Mouse (Mus musculus): ENCODE results near the gene Oma1.

Oma1 gene

DNA sequence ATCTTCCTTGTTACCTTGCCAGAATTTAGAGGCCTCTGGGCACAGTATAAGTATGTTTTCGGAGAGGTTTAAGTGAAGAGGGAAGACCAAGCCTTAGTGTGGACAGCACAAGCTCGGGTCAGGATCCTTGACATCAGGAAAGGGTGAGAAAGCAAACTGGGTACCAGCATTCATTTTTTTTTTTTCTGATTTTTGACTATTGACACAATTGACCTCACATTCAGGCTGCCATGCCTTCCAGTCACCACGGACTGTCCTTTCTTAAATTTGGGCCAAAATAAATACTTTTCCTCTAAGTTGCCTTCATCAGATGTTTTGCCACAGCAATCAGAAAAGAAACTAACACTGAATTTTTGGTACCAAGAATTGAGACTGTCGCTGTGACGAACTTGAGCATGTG is 68.6 kb downstream of the Oma1 start:
- DNase-seq, result no peak

DNA sequence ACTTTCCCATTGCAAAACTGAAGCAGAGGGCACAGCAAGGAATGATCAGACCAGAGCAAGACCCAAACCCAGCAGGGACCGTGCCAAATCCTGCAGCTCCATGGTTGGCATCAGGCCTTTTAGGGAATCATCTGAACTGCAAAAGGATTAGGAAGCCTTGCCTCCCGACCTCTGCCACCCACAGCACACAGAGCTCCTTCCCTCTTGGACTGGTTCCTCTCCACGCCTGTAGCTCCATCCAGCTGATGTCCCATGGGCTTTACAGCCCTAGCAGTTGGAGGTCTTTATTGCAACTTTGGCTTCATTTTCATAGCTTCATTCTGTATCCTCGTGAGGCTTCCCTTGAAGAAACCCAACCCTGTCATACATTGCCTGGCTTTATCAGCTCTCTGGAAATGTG is 71.4 kb downstream of the Oma1 start:
- DNase-seq, result no peak

DNA sequence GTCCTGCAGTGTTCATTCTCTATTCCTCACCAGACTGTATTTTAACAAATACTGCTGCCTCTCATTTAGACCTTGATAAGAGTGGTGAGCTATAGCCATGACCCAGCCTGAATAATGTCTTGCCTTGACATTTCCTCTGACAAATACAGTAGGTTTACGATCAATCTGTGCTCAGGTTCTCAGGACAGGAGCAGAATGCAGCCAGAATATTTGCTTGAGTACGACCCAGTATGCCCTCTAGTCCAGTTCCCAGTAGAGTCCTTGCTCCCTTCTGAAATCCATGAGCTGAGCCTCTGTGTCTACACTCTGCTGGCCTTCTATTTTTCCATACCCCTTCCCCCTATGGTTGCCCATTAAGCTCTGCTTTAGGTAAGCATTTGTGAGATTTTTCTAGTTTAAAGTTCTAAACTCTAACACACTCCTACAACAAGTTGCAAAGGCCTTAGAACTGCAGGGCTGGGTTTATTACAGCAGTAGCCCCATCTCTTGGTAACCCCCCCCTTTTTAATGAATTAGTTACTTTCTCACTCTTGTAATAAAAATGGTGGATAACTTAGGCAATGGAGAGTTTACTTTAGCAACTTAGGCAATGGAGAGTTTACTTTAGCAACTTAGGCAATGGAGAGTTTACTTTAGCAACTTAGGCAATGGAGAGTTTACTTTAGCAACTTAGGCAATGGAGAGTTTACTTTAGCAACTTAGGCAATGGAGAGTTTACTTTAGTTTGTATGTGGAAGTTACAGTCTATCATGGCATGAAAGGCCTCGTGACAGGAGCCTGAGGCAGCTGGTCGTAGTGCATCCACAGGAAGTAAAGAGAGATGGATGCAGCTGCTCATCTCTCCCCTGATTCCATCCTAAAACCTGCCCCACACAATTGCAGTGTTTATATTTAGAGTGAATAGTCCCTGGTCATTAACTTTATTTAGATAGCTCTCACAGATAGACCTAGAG is 72.5 kb downstream of the Oma1 start:
- no peak for DNase-seq

DNA sequence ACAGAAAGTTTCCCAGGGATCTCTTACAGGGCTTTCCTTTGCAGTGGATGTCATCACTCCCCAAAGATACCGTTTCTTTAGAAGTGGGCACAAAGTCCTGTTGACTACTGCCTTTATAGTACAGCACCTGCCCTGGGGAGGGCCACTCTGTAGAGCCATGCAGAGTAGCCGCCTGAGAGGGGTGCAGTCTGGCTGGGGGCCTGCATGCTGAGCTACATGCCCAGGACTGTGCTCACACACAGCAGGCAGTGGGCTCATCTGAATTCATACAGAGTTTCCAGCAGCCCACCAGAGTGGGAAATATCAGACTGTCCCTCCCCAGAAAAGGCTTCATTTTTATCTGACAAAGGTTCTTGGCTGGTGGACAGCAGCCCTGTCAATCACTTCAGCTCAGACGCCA is 73.7 kb downstream of the Oma1 start:
- DNase-seq, result no peak

DNA sequence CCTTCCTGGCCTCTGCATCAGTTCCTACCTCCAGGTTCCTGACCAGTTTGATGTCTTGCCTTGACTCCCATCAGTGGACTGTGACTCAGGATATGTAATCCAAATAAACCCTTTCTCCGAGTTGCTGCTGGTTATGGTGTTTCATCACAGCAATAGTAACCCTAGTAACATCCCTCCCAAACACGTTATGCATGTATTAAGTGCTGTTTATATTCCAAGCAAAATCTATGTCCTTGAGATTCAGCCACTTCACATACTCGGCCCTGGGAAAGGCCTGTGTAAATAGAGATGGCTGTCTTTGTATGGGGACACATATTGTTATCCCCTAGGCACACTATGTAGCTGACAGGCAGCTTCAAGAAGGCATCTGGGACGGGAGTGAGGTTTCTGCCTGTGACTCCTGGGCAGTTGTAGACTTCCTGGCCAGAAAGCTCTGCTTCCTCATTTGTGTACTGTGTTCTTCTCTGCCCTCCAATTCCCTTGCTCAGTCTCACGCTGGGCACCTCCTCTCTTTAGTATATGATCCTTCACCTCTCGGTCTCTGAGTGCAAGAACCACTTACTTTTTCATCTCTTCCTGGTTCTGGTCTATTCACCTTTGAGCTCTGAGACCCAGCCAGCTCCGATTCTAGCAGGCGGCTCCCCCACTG is 75.0 kb downstream of the Oma1 start:
- DNase-seq, result no peak

DNA sequence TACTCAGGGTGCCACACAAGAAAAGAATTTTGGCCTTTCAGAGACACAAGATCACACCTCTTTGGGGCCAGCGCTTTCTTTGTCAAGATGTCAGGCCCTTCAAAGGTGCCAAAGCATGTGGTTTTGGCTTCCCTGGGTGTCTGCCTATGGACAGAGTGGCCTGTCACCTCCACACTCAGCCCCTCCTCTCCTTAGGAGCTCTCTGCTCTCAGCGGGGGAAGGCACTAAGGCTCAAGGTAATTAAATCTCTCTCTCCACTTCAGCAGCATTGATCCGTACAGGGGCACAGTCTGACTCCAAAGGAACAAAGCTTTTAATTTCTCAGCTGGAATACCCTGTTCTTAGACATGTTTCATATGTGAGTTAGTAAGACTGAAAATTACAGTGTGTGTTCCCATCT is 76.0 kb downstream of the Oma1 start:
- DNase-seq, result no peak

DNA sequence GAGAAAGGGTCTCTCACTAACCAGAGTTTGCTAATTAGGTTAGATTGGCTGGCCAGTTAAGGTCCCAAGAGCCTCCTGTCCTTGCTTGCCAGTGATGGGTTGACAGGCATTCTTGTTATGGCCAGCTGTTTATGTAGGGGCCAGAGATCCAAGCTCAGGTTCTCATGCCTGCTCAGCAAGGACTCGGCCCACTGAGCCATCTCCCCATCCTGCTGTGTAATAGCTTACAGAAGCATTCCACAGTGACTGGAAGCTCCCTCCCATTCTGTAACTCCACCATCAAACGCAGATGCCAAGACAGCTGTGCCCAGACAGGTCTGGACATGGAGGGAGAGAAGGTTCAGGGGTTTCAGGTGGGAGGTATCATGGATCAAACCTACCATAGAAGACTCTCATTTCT is 76.9 kb downstream of the Oma1 start:
- DNase-seq, result no peak

DNA sequence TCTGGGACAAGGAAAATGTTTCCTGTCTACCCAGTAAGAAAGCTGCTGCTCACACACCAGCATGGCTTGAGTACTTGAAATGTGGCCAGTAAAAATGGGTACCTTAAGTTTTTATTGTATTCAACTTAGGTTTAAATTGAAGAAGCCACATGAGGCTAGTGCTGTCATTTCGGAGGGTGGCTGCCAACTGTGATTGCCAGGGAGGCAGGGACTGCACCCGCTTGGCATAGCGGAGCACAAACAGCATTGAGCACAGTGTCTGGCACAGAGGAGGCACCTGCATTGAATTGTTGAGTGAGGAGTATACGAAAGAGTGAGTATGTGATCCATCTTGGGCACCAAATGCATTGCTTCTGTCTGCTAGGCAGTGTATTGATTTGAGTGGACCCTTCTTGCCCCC is 81.5 kb downstream of the Oma1 start:
- DNase-seq, result no peak

DNA sequence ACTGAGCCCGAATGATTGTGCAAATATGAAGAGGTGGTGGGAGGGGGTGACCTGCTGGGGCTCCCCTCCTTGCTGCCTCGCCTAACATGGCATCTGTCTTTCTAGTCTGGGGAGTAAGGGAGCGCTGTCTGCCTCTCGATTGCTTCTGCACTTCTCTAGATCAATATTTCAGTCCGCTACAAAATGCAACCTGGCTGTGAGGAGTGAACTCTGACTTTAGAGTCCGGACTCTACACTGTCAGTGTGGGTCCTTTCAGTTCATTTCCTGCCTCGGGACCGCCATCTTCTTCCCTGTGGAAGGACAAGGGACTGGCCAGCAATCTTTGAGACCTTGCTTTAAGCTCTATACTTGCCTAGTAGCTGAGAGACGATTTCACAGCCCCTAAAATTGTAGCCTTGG is 82.3 kb downstream of the Oma1 start:
- DNase-seq, result no peak

DNA sequence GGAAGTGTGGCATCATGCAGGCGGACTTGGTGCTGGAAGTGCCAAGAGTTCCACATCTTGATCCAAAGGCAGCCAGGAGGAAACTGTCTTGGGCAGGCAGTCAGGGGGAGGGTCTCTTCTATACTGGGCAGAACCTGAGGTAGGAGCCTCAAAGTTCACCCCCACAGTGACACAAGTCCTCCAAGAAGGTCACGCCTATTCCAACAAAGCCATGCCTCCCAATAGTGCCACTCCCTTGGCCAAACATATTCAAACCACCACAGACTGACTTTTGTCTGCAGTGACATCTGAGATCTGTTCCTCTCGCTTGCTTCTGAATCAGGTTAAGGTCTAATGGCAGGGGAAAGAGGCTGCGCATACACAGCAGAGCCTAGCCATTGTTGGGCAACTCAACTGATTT is 83.3 kb downstream of the Oma1 start:
- no peak for DNase-seq

DNA sequence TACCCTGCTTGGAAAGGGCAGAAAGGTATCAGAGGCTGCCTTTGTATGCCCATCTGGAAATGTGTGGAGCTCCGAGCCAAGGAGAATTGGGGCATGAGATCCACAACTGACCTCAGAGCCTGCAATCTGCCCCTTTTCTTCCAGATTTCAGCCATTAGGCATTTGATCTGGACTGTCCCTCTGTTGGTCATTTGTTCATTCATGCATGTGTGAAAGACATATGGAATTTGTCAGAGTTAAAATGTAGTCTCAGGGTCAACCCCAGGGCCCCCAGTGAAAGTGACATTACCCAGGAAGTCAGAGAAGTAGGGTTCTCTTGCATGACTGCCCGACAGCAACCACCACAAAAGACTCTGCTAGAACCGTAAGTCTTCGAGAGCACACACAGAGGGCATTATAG is 89.0 kb downstream of the Oma1 start:
- DNase-seq, result no peak

DNA sequence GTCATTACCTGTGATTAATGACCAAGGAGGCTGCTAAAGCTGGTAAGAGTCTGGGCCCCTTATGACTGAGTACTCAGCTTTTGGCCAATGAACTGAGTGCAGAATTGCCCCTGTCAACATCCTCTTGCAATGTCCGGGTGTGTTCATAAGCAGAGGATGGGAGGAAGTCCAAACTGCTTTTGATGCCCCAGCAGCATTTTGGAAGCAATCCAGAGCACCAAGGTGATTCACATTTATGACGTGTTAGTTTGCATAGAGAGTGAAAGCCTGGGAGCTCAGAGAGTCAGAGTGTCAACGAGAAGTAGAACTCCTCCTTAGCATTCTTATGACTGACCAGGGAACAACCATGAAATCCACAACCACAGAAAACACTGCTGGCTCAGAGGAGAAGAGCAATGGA is 91.7 kb downstream of the Oma1 start:
- DNase-seq, result no peak

DNA sequence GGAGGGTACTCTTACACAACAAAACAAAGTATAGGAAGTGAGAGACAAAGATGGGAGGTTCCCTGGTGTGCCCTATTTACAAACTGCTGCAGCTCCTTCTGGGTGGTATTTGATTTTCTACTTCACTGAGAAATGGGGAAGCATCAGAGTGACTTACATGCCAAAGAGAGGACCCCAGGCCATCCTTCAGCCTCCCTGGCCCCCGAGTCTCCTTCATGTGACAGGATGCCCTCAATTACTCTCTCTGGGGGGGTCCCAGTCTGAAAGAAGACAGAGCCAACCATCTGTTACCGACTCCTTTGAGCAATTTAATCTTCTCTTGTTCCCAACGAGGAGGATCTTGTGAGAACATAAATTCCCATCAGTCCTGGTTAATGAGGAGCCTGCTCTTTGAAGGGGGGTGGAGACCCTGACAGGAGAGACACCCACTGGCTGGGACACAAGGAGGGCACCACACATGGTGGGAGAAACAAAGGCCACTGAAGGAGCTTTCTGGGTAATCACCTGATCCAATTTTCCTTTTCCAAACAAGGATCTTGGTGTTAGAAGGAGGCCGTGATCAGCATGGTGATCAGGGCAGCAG is 96.7 kb downstream of the Oma1 start:
- no peak for DNase-seq
